Mouse (Mus musculus): ENCODE data around the gene Gpatch11.

GRCm38 (mm10) chr17:78797222-78797621 is 38.1 kb upstream of the Gpatch11 start:
- TF ChIP-seq CTCF (IDR thresholded peaks at IDR 0.05; ENCODE audit: low read depth, low read length): no peak
- TF ChIP-seq POLR2A (IDR thresholded peaks at IDR 0.05; ENCODE audit: borderline replicate concordance, low read depth, low read length): no peak
